Mouse (Mus musculus) kidney, adult 9 months (tissue): Measurements from ENCODE around the gene Tmem151b.

ENCODE experiments used
- DNase-seq: peaks from one replicate; pipeline ENCODE4 v3.0.0; 2022

The Tmem151b gene

GRCm38 (mm10) chr17:45549617-45550181, at the start of gene Tmem151b:
Tmem151b (minus strand) TSS chr17:45549677.
- no peak for DNase-seq

GRCm38 (mm10) chr17:45598891-45599290, 49.4 kb upstream of the Tmem151b start:
- DNase-seq, result peak; percentile 19

- peak; percentile 7 for DNase-seq
Observed at GRCm38 (mm10) chr17:45598376-45598775, 48.9 kb upstream of the Tmem151b start.

GRCm38 (mm10) chr17:45597787-45598186, 48.3 kb upstream of the Tmem151b start:
- peak; percentile 19 for DNase-seq

- peak; percentile 81 for DNase-seq
Observed at GRCm38 (mm10) chr17:45596631-45597396, 47.3 kb upstream of the Tmem151b start.

GRCm38 (mm10) chr17:45595736-45596390, 46.4 kb upstream of the Tmem151b start:
- peak; percentile 4 for DNase-seq

GRCm38 (mm10) chr17:45594881-45595735, 45.6 kb upstream of the Tmem151b start:
- DNase-seq, result peak; percentile 65

- DNase-seq, result no peak
Observed at GRCm38 (mm10) chr17:45594195-45594594, 44.7 kb upstream of the Tmem151b start.

GRCm38 (mm10) chr17:45593479-45593878, 44.0 kb upstream of the Tmem151b start:
- DNase-seq, result peak; percentile 40

- peak; percentile 57 for DNase-seq
Observed at GRCm38 (mm10) chr17:45592606-45593431, 43.3 kb upstream of the Tmem151b start.

GRCm38 (mm10) chr17:45591701-45592605, 42.5 kb upstream of the Tmem151b start:
- DNase-seq, result peak; percentile 57

GRCm38 (mm10) chr17:45590410-45590809, 40.9 kb upstream of the Tmem151b start:
- peak; percentile 10 for DNase-seq

- peak; percentile 15 for DNase-seq
Observed at GRCm38 (mm10) chr17:45589844-45590243, 40.4 kb upstream of the Tmem151b start.

GRCm38 (mm10) chr17:45589236-45589635, 39.8 kb upstream of the Tmem151b start:
- DNase-seq, result peak; percentile 4

- DNase-seq, result peak; percentile 6
Observed at GRCm38 (mm10) chr17:45588370-45588769, 38.9 kb upstream of the Tmem151b start.

- no peak for DNase-seq
Observed at GRCm38 (mm10) chr17:45586449-45586837, 37.0 kb upstream of the Tmem151b start.

- DNase-seq, result no peak
Observed at GRCm38 (mm10) chr17:45585725-45586448, 36.4 kb upstream of the Tmem151b start.

- peak; percentile 80 for DNase-seq
Observed at GRCm38 (mm10) chr17:45584939-45585678, 35.6 kb upstream of the Tmem151b start.
